11 mouse cellular contexts compared by ENCODE assay signal in the genomic region with DNA sequence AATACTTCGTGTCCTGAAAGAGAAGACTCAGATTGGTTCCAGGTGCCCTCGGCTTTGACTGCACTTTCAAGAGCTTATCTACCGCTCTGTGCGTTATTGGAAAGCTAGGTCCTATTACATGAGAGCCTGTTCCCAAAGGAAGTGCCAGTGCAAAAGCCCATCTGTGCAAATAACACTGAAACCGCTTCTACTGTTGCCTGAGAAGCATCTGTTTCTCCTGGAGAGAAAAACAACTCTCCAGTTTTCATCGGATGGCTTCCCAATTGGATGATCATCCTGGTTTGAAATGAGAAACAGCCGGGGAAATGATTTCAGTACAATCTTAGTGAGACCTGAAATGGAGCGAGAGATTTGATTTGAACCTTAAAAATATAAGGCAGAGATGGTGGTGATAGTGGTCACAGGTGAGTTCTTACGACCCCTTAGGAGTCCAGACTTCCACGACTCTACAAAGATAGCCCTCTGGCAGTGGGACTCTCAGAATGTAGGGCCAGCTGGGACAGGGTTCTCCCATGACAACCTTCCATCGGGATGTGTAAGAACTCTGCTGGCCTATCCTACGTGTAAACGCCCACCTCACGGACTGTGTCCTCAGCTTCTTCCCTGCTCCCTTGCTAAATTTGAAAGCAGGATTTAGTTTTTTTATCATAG.
DNase-seq lines count a peak whose midpoint lies in the region; ATAC-seq and TF ChIP-seq lines count a peak whose summit lies in the region.
"Had no signal": no experiment of that assay in that cellular context is flagged by ENCODE, and none has a peak within 500 bp of the region (broad histone marks: within the 10 kb centered on the region; RNA-seq: fewer than 3 reads in every experiment).

No protein-coding gene starts in this region.

- no peaks in the 10 kb centered on the region for H3K79me2 ChIP-seq in liver, adult 2 months (ENCODE audit: control insufficient read depth, insufficient read depth, low read length)

- TF ChIP-seq POLR2A in liver, adult 2 months (IDR thresholded peaks at IDR 0.05; ENCODE audit: extremely low read depth, insufficient read depth, low read length): no peak

- peak overlapping the region; percentile 27; the same call in 1 of the 2 replicates for H3K27ac ChIP-seq in forebrain, embryonic 15.5 days (replicated peaks)
- no peak overlapping the region for H3K27ac ChIP-seq in forebrain, embryonic 10.5 days
- peak overlapping the region; percentile 18; the same call in 1 of the 2 replicates for H3K27ac ChIP-seq in liver, adult 2 months (replicated peaks; ENCODE audit: insufficient read depth, low read depth, low read length)
- no peak overlapping the region for H3K27ac ChIP-seq in liver, embryonic 12.5 days
- H3K27ac ChIP-seq: liver, embryonic 14.5 days had no signal

- no peaks in the 10 kb centered on the region for H3K36me3 ChIP-seq in forebrain, embryonic 15.5 days
- H3K36me3 ChIP-seq in forebrain, embryonic 10.5 days (replicated peaks): peaks cover 27% of the 10 kb centered on the region
- no peaks in the 10 kb centered on the region for H3K36me3 ChIP-seq in liver, adult 2 months (ENCODE audit: control insufficient read depth, insufficient read depth, low read length)
- H3K36me3 ChIP-seq in liver, embryonic 12.5 days: no peaks in the 10 kb centered on the region
- H3K36me3 ChIP-seq: heart, embryonic 12.5 days had no signal

- H3K4me2 ChIP-seq in forebrain, embryonic 15.5 days (replicated peaks): no peak overlapping the region
- H3K4me2 ChIP-seq in liver, embryonic 12.5 days: no peak overlapping the region
- H3K4me2 ChIP-seq: heart, embryonic 12.5 days had no signal

- H3K9me3 ChIP-seq in forebrain, embryonic 15.5 days: no peaks in the 10 kb centered on the region
- no peaks in the 10 kb centered on the region for H3K9me3 ChIP-seq in forebrain, embryonic 10.5 days
- no peaks in the 10 kb centered on the region for H3K9me3 ChIP-seq in liver, embryonic 12.5 days (replicated peaks)
- H3K9me3 ChIP-seq: heart, embryonic 12.5 days had no signal

- no peak for DNase-seq in forebrain, embryonic 10.5 days (ENCODE audit: extremely low spot score, low spot score)
- no peak for DNase-seq in liver, adult 2 months (ENCODE audit: extremely low read depth, low read depth, low spot score)
- DNase-seq in cerebellum, postnatal 14 days: peak; percentile 51 to 65
- peak; percentile 35 for DNase-seq in layer of hippocampus, adult 9-11 months
- no peak for DNase-seq in left cerebral cortex, postnatal 36 days (ENCODE audit: low spot score in 2 of 2)
- DNase-seq: kidney, postnatal 36 days had no signal

- ATAC-seq in forebrain, embryonic 15.5 days (replicated peaks): no peak
- no peak for ATAC-seq in liver, embryonic 12.5 days
- ATAC-seq in inflammation-experienced regulatory T-cells, adult 6 months: no peak

- 0 out of 2 replicates have a peak, but pooled peaks cover 8% of the 10 kb centered on the region for H3K4me1 ChIP-seq in forebrain, embryonic 15.5 days
- no peaks in the 10 kb centered on the region for H3K4me1 ChIP-seq in forebrain, embryonic 10.5 days
- peaks cover 3% of the 10 kb centered on the region; the same call in 1 of the 2 replicates for H3K4me1 ChIP-seq in liver, adult 2 months (ENCODE audit: control insufficient read depth, insufficient read depth, low read length)
- peaks cover 22% of the 10 kb centered on the region for H3K4me1 ChIP-seq in liver, embryonic 12.5 days
- H3K4me1 ChIP-seq: heart, embryonic 12.5 days had no signal

- TF ChIP-seq CTCF in liver, adult 2 months (IDR thresholded peaks at IDR 0.05; ENCODE audit: low read depth, low read length): no peak

- no peak overlapping the region for H3K9ac ChIP-seq in forebrain, embryonic 15.5 days (replicated peaks)
- H3K9ac ChIP-seq in liver, adult 2 months (ENCODE audit: low read depth, low read length): no peak overlapping the region
- no peak overlapping the region for H3K9ac ChIP-seq in liver, embryonic 12.5 days
- H3K9ac ChIP-seq: heart, embryonic 12.5 days; liver, embryonic 14.5 days had no signal

- no peak overlapping the region for H3K4me3 ChIP-seq in forebrain, embryonic 15.5 days
- H3K4me3 ChIP-seq in forebrain, embryonic 10.5 days: no peak overlapping the region
- H3K4me3 ChIP-seq in liver, adult 2 months (ENCODE audit: insufficient read depth, low read depth, low read length): no peak overlapping the region
- no peak overlapping the region for H3K4me3 ChIP-seq in liver, embryonic 12.5 days
- H3K4me3 ChIP-seq: heart, embryonic 12.5 days had no signal

- intact Hi-C loops in left cerebral cortex, postnatal 36 days (cut with DNase I): no loop called here

- H3K27me3 ChIP-seq in forebrain, embryonic 15.5 days: no peaks in the 10 kb centered on the region
- H3K27me3 ChIP-seq in forebrain, embryonic 10.5 days (ENCODE audit: poor library complexity, severe bottlenecking): no peaks in the 10 kb centered on the region
- H3K27me3 ChIP-seq in liver, adult 2 months (ENCODE audit: control insufficient read depth, insufficient read depth, low read length): no peaks in the 10 kb centered on the region
- H3K27me3 ChIP-seq in liver, embryonic 12.5 days (replicated peaks): no peaks in the 10 kb centered on the region

- 77% methylated on average over 14 of the region's 14 CpGs for WGBS in forebrain, embryonic 15.5 days
- 77% methylated on average over 14 of the region's 14 CpGs for WGBS in forebrain, embryonic 10.5 days
- 86% methylated on average over 14 of the region's 14 CpGs for WGBS in liver, adult 2 months
- 74% methylated on average over 14 of the region's 14 CpGs for WGBS in liver, embryonic 12.5 days (ENCODE audit: insufficient replicate concordance)

Comparison
In these comparisons a context has a peak if more than half of its experiments do, and no peak if none do; other contexts are left out.
1. H3K27ac ChIP-seq: peak in forebrain, embryonic 15.5 days (single experiment) and liver, adult 2 months (single experiment); none in forebrain, embryonic 10.5 days (single experiment) and liver, embryonic 12.5 days (single experiment).
2. DNase-seq: peak in cerebellum, postnatal 14 days (2 of 2) and layer of hippocampus, adult 9-11 months (single experiment); none in forebrain, embryonic 10.5 days (single experiment), liver, adult 2 months (single experiment) and left cerebral cortex, postnatal 36 days (0 of 2).